Mouse (Mus musculus): Measurements from ENCODE around the gene Hoxc6.

Gene Hoxc6

DNA sequence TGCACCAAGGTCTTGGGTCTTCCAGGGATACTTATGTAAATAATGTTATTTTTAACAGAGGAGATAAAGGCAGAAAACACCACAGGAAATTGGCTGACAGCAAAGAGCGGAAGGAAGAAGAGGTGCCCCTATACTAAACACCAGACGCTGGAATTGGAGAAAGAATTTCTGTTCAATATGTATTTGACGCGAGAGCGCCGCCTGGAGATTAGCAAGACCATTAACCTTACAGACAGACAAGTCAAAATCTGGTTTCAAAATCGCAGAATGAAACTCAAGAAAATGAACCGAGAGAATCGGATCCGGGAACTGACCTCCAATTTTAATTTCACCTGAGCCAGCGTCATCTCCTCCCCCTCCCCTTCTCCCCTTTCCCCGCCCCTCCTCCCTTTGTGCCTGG lies 27.3 kb upstream of the Hoxc6 start:
- DNase-seq: no peak

DNA sequence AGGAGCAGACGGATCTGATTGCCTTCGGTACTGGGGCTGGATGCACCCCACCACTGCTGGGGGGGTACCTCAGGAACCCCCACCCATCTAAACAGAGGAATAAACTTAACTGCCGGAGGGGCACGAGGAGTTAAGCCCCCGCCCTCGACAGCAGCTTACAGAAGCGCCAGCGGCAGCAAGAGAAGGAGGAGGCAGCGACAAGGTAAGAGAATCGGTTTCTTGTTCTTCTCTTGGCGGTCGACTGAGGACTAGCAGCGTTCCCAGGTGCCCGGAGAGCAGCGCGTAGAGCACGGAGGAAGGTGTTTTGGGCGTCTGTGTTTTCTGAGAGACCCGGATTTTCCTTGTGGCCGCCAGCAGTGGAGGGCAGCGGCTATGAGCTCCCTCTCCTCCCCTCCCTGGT lies 25.8 kb upstream of the Hoxc6 start:
- no peak for DNase-seq

DNA sequence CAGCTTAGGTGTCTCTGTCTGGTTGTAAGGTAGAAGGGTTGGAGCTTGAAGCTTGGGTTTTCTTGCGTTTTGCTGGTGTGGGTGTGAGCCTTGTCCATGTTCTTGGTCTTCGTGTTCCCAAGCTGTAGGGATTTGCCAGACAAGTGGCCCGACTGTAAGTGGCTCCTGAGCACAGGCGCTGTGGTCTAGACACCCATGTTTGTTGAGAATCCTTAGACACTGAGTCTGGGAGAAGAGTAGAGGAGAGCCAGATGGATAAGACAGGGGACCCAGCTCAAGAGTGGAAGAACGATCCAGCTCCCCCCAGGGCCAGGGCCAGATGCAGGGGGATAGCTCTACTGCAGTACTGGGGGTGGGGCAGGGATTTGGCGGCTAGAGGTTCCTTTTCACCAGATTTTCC lies 25.3 kb upstream of the Hoxc6 start:
- DNase-seq: no peak

DNA sequence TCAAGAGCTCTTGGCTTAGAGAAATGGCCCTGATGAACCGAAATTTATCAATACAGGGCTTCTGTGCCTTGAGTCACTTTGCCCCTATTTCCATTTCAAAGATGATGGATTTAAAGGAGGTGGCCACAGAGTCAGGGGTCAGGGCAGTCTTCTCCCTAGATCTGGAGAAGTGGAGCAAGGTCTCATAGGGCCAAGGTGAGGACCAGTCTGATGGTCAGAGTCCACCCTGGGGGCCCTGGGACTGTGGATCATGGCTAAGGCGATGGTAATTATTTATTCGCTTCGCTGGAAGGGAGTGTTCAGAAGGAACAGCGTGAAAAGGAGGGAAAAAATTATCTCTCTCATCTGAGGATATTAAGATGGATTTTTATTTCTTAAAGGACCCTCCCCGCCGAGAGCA lies 23.0 kb upstream of the Hoxc6 start:
- no peak for DNase-seq

DNA sequence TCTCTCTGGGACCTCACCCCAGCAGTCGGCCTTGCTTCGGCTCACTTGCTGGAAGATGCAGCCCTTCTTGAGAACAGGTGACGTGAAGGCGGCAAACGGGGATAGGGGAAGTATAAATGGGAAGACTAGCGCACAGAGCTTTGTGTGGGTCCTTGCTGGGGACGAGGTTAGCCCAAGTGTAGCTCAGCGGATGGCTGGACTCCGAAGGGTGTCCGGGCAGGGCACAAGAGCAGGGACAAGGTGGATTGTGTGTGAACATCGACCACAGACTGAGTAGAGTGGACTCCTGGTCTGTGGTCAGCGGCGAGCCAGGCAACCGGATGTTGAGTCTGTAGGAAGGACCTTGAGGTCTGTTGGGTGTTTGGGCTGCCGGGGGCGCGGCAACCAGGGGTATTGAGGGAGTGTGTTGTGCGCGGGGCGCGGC lies 22.4 kb upstream of the Hoxc6 start:
- no peak for DNase-seq

DNA sequence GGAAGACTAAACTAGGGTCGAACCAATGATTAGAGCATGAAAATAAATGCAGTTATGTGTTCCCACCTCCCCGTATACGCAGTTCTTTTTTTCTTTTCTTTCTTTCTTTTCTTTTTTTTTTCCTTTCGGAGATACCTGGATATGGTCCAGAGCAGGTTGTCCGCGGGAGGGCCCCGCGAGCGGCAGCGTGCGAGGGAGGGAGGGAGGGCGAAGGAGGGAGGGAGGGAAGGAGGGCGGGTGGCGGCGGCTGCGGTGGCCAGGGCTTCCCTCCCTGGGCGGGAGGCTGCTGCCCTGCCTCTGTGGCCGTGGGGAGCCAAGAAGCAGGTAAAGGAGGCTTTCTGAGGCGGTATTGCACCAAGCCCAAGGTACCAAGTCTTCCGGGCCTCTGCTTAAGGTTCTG lies 21.9 kb upstream of the Hoxc6 start, which contains the start of gene Hoxc9:
Gene Hoxc9, plus strand, starts transcription at position 269 of the 400 bp plus-strand sequence.
- no peak for DNase-seq

DNA sequence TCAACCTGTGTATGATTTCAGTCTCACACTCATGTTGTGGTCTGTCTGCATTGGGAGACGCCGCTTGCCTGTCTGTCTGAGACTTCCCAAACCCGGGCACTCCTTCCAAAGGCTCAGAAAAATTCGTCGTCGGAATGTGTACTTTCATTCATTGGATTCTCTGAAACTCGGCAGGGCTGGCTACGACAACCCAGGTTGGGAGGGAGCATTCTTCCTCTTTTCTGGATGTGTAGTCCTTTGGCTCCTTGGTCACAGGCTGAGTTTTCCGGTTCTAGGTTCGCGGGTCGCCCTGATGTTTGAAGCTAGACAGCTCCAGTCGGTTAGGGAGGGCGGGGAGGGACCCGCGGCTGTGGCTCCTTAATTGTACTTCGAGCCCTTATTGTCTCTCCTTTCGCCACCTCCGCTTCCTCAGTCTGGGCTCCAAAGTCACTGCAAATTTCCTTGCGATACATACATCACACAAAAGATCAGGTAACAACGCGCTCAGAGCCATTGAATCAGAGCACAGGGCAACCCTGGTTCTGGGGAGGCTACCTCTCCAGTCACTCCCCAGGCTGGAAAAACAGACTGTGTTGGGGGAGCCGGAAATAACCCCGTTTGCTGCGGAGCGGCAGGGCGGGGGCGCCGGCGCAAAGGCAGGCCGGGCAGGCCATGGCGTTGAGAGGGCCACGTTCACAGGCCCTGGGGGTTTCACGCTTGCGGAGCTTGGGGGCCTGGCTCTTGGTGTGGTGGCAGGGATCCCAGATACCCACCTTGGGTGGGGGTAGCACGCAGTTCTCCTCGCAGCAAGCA lies 21.2 kb upstream of the Hoxc6 start:
- DNase-seq: no peak

DNA sequence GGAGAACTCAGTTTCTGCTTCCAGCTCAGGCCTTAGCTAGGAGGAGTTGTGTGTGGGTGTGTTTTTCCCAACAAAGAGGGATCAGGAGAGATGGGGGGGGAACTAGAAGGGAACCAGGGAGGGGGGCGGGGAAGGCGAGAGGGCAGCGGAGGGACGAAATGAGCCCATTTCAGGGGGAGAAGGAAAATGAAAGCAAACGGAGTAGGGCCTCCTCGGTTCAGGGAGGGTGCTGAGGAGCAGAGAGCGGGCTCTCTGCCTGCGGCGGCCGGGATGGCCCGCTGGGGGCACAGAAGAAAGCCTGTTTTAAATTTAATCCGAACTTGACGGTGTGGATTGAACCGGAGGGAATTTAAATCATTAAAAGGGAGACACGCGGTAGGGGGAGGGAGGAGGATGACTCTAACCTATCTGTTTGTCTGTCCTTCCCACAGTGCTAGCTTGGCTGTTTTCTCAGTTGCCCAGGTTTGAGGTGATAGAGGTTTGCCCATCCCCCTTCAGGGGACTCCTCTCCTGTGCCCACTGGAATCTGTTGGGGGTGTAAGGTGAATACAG lies 20.6 kb upstream of the Hoxc6 start:
- DNase-seq: no peak

DNA sequence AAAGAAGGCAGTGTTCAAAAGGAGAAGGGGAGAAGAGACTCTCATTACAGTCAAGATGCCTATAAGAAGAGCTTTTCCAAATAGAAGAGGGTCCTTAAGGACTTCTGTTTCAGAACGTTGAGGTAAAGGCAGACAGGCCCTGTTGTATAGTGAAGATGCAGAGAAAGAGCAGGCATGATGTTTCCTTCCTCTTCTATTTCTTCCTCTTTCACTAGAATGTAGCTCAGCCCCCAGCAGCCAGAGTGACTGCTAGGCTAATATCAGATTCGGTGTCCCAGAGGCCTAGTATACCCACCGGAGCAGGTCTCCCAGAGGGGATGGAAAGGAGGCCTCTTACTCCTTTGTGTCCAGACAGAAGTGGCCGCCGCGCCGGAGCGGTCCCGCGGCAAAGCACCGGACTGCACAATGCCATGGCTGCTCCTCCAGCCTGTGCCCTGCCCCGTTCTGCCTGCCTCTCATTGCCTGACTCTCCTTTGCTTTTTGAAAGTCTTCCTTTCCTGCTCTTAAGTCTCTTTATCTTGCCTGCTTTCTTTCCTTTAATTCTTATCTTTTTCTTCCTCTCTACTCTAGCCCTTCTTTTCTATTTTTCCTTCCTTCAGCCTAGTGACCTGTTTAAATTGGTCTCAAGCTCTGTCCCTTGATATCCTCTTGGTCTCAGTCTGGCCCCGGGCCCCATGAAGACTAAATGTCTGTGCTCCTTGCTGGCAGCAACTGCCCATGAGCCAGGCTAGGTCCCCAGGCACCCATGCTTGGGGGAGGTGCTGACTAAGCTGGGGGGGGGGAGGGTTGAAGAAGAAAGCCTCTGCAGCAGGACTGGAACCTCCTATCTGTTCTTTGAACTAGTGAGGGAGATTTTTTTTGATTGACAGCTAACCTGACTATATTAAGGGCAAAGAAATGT lies 19.2 kb upstream of the Hoxc6 start:
- no peak for DNase-seq

DNA sequence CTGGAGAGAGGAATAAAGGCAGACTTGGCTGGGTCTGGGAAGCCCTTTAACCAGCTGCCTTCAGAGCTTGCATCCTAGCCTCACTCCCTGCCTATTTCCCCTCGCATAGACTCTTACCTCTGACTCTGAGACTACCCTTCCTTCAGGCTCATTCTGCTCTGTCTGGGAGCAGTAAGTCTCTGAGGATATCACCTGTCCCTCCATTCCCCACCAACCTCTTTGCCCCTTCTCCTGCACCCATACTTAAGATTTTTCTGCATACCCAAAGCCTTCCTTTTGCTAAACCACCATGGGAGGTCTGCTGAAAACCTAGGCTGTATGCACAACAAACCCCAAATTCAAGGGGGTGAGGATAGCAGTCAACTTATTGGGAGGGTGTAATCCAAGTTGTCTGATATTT lies 18.1 kb upstream of the Hoxc6 start:
- no peak for DNase-seq

DNA sequence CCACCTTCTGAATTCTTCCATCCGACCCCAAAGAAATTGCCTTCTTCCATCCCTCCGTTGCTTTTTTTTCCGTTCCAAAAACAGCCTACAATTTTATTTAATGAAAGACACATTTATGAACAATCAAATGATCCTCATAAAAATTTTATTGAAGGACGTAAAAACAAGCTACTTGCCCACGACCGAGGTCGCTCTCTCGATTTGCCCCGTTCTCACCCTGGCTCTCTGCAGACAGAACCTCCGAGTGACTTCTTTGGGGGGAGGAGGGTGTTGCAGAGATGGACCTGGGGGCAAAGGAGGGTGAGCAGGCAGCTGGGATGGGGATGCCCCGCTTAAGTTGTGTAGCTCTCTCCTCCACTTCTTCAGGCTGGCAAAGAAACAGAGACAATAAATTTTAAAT lies 17.7 kb upstream of the Hoxc6 start:
- no peak for DNase-seq

DNA sequence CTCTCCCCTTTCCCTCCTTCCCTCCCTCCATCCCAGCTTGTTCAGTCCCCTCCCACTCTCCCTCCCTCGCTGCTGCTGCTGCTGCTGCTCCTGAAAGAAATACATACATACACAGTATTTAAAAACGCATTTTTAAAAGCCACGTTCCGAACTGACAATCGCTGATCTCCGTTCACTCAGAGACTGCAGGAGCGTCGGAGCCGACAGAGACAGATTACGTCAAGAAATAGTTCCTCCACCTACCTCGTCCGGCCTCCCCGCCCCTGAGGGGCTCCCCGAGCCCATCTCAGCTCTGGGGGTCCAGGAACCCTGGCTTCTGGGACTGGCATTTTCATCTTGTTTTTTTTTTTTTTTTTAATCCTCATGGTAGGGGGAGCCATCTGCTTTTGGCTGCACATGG lies 17.1 kb upstream of the Hoxc6 start:
- DNase-seq: no peak

DNA sequence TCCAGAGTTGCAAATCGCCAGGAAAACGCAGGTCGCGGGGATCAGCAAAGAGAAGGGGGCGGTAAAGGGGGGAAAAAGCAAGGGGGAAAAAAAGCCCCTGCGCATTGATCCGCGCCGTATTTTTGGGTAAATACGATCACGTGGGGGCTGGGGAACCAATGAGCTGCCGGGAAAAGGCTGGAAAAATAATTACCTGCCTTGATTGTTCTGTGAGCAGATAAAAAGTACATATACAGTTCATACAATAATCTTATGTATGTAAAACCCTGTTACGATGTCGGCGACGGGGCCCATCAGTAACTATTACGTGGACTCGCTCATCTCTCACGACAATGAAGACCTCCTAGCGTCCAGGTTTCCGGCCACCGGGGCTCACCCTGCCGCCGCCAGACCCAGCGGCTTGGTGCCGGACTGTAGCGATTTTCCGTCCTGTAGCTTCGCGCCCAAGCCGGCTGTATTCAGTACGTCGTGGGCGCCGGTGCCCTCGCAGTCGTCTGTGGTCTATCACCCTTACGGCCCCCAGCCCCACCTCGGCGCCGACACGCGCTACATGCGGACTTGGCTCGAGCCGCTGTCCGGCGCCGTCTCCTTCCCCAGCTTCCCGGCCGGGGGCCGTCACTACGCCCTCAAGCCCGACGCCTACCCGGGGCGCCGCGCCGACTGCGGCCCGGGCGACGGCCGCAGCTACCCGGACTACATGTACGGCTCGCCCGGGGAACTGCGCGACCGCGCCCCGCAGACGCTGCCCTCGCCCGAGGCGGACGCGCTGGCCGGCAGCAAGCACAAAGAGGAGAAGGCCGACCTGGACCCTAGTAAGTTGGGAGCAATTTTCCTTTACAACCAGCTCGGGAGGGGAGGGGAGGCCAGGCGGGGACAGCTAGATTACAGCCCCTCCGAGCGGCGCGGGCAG lies 16.4 kb upstream of the Hoxc6 start:
- DNase-seq: no peak

DNA sequence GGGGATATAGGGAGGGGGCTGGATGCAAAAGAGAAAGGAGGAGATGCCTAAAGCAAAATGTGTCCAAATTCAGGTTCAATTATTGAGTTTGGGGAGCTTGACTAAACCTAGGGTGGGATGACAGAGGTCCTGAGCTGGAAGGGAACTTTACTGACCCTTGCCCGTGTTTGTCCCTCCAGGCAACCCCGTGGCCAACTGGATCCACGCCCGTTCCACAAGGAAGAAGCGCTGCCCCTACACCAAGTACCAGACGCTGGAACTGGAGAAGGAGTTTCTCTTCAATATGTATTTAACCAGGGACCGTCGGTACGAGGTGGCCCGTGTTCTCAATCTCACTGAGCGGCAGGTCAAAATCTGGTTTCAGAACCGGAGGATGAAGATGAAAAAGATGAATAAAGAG lies 14.3 kb upstream of the Hoxc6 start:
- DNase-seq: no peak

DNA sequence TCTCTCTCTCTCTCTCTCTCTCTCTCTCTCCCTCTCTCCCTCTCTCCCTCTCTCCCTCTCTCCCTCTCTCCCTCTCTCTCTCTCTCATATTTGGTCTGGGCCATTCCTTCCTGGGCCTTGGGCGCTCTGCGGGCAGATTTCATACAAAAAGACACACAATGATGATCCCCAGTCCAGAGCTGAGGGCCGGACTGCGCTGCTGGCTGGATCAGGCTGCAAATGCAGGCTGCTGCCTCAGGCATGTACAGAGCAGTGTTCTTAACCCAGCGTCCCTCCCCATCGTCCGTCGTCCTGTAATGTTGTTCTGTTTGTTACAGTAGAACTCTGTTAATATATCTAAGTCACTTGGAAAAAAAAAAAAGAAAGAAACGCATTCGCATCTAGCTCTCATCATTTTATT lies 13.5 kb upstream of the Hoxc6 start:
- DNase-seq: no peak

DNA sequence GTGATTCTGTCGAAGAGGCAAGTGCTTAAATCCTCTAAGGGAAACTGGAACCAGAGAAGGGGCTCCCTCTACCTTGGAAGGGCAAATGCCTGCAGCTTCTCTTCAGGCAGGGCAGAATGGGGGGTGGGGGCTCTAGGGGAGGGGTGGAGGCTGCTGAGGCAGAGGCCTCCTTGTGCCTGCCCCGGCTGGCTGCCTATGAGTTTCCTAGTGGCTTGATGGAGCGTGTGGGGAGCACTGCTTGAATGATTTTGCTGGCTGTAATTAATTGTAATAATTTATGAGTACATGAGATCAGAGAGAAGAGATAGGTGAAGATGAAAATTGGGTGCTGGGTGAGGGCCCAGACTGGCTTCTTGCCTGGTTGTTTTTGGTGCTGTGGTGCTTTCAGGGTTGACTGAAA lies 13.1 kb upstream of the Hoxc6 start:
- DNase-seq: no peak

DNA sequence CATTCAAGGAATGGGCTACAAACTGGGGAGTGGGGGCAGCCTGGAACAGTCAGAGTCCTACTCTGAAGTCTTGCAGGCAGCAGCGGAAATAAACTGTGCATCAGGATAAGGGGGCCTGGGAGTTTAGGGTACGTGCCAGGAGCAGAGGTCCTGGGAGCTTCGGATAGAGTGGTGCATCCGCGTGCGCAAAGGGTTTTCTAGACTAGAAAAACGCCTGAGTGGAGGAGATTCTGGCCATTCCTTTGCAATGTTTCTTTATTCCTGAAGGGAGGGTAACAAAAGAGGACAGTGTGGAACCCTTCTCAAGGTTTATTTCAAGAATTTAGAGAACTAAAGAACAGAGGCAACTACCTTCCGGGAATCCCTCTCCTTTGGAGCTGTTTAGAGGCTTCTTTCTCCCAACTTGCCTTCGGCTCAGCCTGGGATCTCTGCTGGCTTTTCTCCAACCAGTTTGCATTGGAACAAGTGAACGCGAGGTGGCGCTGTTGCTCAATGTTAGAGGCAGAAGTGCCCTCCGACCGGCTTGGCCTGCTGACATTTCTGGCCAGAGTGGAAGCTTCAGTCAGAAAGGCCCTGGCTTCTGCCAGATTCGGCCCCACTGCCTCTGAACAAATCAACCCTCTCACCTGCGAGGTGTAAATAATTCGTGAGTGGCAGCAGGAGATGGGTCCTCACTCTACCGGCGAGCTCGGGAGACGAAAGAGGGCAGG lies 10.8 kb upstream of the Hoxc6 start:
- DNase-seq: peak; percentile 96

DNA sequence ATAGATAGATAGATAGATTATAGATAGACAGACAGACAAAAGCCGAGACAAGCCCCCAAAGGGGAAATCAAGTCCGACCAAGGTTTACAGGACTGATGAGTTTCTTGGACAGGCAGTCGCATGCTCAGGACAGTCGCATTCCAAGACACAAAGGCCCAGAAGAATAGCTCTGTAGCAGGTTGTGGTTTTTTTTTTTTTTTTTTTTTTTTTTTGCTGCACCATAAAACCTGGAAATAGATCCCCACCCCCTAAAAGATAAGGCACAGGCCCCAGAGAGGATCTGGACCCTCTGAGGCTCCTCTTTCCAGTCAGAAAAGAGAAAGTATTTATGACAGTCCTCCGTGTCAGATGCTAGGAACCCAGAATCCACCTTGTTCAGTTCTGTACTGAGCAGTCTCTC lies 10.0 kb upstream of the Hoxc6 start:
- DNase-seq: no peak

DNA sequence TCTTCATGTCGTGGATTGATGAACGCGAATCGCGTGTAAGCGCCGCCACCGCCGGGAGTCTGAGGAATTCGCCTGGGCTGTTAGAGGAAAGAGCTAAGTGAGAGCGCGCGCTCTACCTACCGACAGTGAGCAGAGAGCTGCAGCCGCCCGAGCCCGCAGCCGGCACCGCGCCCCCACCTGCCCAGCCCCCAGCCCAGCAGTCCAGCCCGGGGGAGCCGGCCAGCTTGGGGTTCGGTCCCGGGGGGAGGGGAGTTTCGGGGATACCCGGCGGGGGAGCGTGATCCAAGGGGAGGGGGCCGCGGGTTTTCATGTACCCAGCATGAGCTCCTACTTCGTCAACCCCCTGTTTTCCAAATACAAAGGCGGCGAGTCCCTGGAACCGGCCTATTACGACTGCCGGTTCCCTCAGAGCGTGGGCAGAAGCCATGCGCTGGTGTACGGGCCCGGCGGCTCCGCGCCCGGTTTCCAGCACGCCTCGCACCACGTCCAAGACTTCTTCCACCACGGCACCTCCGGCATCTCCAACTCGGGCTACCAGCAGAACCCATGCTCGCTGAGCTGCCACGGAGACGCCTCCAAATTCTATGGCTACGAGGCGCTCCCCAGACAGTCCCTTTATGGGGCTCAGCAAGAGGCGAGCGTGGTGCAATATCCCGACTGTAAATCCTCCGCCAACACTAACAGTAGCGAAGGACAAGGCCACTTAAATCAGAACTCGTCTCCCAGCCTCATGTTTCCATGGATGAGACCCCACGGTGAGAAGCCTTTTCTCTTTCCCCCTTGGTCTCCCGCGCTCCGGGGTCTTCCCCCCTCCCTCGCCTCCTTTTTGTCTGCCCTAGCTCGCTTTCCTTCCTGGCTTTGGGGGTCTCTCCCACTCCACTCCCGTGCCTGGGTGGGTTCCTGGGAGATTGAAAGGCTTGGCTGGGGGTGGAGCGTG lies 7.3 kb upstream of the Hoxc6 start, which contains the start of gene Hoxc8:
Gene Hoxc8, plus strand, starts transcription at position 147 of the 937 bp plus-strand sequence.
- no peak for DNase-seq

DNA sequence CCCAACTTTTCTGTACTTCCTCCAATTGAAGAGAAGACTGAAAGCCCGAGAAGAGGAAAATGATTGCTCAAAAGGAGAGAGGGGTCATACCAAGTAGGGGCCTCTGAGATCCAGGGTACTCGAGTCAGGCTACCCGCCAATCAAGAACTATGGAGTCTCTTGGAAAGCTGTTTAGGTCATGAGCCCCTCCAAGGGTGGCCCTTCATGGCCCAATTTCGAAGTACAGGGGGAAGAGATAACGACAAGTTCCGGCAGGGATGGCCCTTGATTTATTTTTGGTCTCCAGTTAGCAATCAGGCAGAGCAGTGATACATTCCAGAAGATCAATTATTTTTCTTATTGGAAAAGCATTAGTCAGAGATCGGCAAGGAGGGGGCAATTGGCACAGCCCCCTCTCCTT lies 6.3 kb upstream of the Hoxc6 start:
- no peak for DNase-seq

DNA sequence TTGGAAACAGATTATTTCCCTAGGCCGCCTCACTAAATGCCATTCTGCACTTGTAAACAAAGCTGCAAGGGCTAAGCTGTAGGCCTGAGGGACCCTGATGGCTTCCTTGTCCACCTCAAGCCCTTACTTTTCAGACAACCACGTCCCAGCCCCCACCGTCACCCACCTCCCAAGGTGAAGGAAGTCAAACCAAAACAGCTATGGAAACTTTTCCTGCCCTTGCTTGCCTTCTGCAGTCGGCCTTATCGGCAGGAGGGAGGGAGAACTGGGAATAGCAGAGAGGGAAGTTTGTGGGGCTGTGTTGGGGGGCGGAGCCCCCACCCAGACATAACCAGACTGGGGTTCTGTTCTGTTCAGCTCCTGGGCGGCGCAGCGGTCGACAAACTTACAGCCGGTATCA lies 5.9 kb upstream of the Hoxc6 start:
- DNase-seq: no peak
